Mouse (Mus musculus) midbrain, embryonic 13.5 days (tissue): ENCODE measurements around the gene Eif4enif1. TPM values are rescaled to one million over a fixed set of nuclear protein-coding genes. Genes with fewer than 3 reads are reported as not detected.

Experiments used
- ATAC-seq: fragments of 200-750 bp; cut with Nextera tagmentation; 2 replicates; pipeline ENCODE4 v1.8.0; 2017; ENCODE audit warnings: mild to moderate bottlenecking, moderate TSS enrichment, moderate library complexity
- H3K27ac ChIP-seq: fragments of 300-500 bp; sonication (generic); 2 replicates; pipeline ENCODE4 v1.5.1; 2015; ENCODE audit warnings: inconsistent platforms, mild to moderate bottlenecking, moderate library complexity
- H3K27me3 ChIP-seq: fragments of 300-500 bp; sonication (generic); 2 replicates; pipeline ENCODE4 v1.6.1; 2015; ENCODE audit warnings: mild to moderate bottlenecking, inconsistent platforms
- H3K36me3 ChIP-seq: fragments of 300-500 bp; sonication (generic); 2 replicates; pipeline ENCODE4 v1.6.1; 2015; ENCODE audit warnings: mild to moderate bottlenecking, inconsistent platforms
- H3K4me1 ChIP-seq: fragments of 300-500 bp; sonication (generic); replicated peaks from 2 replicates; pipeline ENCODE4 v1.6.1; 2015; ENCODE audit warnings: inconsistent platforms
- H3K4me2 ChIP-seq: fragments of 300-500 bp; sonication (generic); replicated peaks from 2 replicates; pipeline ENCODE4 v1.6.1; 2015; ENCODE audit warnings: moderate library complexity, mild to moderate bottlenecking, inconsistent platforms
- H3K4me3 ChIP-seq: fragments of 300-500 bp; sonication (generic); replicated peaks from 2 replicates; pipeline ENCODE4 v1.5.1; 2015; ENCODE audit warnings: mild to moderate bottlenecking, inconsistent platforms
- H3K9ac ChIP-seq: fragments of 300-500 bp; sonication (generic); replicated peaks from 2 replicates; pipeline ENCODE4 v1.6.1; 2015; ENCODE audit warnings: mild to moderate bottlenecking, inconsistent platforms
- H3K9me3 ChIP-seq: fragments of 300-500 bp; sonication (generic); 2 replicates; pipeline ENCODE4 v1.6.1; 2016; ENCODE audit warnings: mild to moderate bottlenecking, inconsistent platforms
- WGBS: fragments of 180-500 bp; shearing (Covaris S2); methylation state at CpG from one replicate; pipeline ENCODE4 v1.1.7; 2015; 5-methylcytosine and 5-hydroxymethylcytosine counted together
- polyA plus RNA-seq: library from polyadenylated mRNA; unstranded; fragments of >200 nt; fragmentation: Nextera tagmentation; extraction: Ambion mirVana; gene quantifications from 2 replicates; pipeline ENCODE4 v1.2.1, GENCODE M21; 2015

Eif4enif1 gene
- polyA plus RNA-seq, 1 experiment from 2014 or later: 54.4 TPM

- 95% methylated on average over 7 of the region's 7 CpGs for WGBS
- Histone ChIP-seq H3K4me1 (no peaks in the 10 kb centered on the region), H3K9me3 (no peaks in the 10 kb centered on the region), H3K27ac (no peak overlapping the region), H3K9ac (no peak overlapping the region), H3K4me3 (no peak overlapping the region), H3K27me3 (no peaks in the 10 kb centered on the region), H3K4me2 (no peak overlapping the region), H3K36me3 (peaks cover 88% of the 10 kb centered on the region)
- no peak for ATAC-seq
Measured at GRCm38 (mm10) chr11:3242395-3242794, 40.2 kb downstream of the Eif4enif1 start.

- Histone ChIP-seq H3K9me3 (no peaks in the 10 kb centered on the region), H3K4me3 (no peak overlapping the region), H3K36me3 (peaks cover 89% of the 10 kb centered on the region), H3K27ac (no peak overlapping the region), H3K4me2 (no peak overlapping the region), H3K9ac (no peak overlapping the region), H3K4me1 (no peaks in the 10 kb centered on the region), H3K27me3 (no peaks in the 10 kb centered on the region)
- no peak for ATAC-seq
- WGBS: 85% methylated on average over 4 of the region's 4 CpGs
Measured at GRCm38 (mm10) chr11:3243771-3244170, 41.6 kb downstream of the Eif4enif1 start.

GRCm38 (mm10) chr11:3247387-3247786, 45.2 kb downstream of the Eif4enif1 start:
- H3K9me3 ChIP-seq: no peaks in the 10 kb centered on the region
- H3K36me3 ChIP-seq: peaks cover 91% of the 10 kb centered on the region
- ATAC-seq: no peak
- no peak overlapping the region for H3K4me3 ChIP-seq
- no peak overlapping the region for H3K27ac ChIP-seq
- WGBS: 92% methylated on average over 2 of the region's 2 CpGs
- no peaks in the 10 kb centered on the region for H3K4me1 ChIP-seq
- no peak overlapping the region for H3K4me2 ChIP-seq
- no peaks in the 10 kb centered on the region for H3K27me3 ChIP-seq
- H3K9ac ChIP-seq: no peak overlapping the region

GRCm38 (mm10) chr11:3259537-3259936, 57.3 kb downstream of the Eif4enif1 start:
- Histone ChIP-seq H3K4me2 (no peak overlapping the region), H3K9me3 (no peaks in the 10 kb centered on the region), H3K27ac (no peak overlapping the region), H3K27me3 (no peaks in the 10 kb centered on the region), H3K36me3 (peaks cover 85% of the 10 kb centered on the region), H3K4me1 (peaks cover 17% of the 10 kb centered on the region), H3K4me3 (no peak overlapping the region), H3K9ac (no peak overlapping the region)
- WGBS: 94% methylated on average over 1 of the region's 1 CpGs
- ATAC-seq: no peak

GRCm38 (mm10) chr11:3265291-3266078, 63.3 kb downstream of the Eif4enif1 start:
- Histone ChIP-seq H3K4me1 (peaks cover 33% of the 10 kb centered on the region), H3K4me2 (peak overlapping the region; percentile 84), H3K27me3 (no peaks in the 10 kb centered on the region), H3K27ac (peak overlapping the region; percentile 95), H3K36me3 (peaks cover 31% of the 10 kb centered on the region), H3K4me3 (peak overlapping the region; percentile 94), H3K9me3 (no peaks in the 10 kb centered on the region), H3K9ac (peak overlapping the region; percentile 100)
- ATAC-seq: no peak; the same call in 1 of the 2 replicates
- WGBS: under 1% methylated on average over 26 of the region's 26 CpGs

- Histone ChIP-seq H3K36me3 (peaks cover 24% of the 10 kb centered on the region), H3K9ac (peak within 1 kb of the TSS; percentile 100), H3K4me1 (peaks cover 33% of the 10 kb centered on the region), H3K4me3 (peak within 1 kb of the TSS; percentile 94), H3K4me2 (peak within 1 kb of the TSS; percentile 84), H3K27ac (peak within 1 kb of the TSS; percentile 95), H3K27me3 (no peaks in the 10 kb centered on the region), H3K9me3 (no peaks in the 10 kb centered on the region)
- WGBS: under 1% methylated on average over 69 of the region's 72 CpGs
- peak; percentile 99 for ATAC-seq
Measured at GRCm38 (mm10) chr11:3266079-3266685, 64.0 kb downstream of the Eif4enif1 start, which contains the start of gene Drg1. Drg1 (minus strand) TSS chr11:3266415.

- WGBS: 54% methylated on average over 7 of the region's 7 CpGs
- H3K4me1 ChIP-seq: peaks cover 33% of the 10 kb centered on the region
- H3K36me3 ChIP-seq: peaks cover 15% of the 10 kb centered on the region
- no peak for ATAC-seq
- peak overlapping the region; percentile 95 for H3K27ac ChIP-seq
- H3K9me3 ChIP-seq: no peaks in the 10 kb centered on the region
- peak overlapping the region; percentile 84 for H3K4me2 ChIP-seq
- no peaks in the 10 kb centered on the region for H3K27me3 ChIP-seq
- H3K9ac ChIP-seq: peak overlapping the region; percentile 100
- peak overlapping the region; percentile 94 for H3K4me3 ChIP-seq
Measured at GRCm38 (mm10) chr11:3267133-3267532, 64.9 kb downstream of the Eif4enif1 start.

- H3K4me2 ChIP-seq: no peak overlapping the region
- WGBS: 40% methylated on average over 4 of the region's 4 CpGs
- no peaks in the 10 kb centered on the region for H3K36me3 ChIP-seq
- no peaks in the 10 kb centered on the region for H3K27me3 ChIP-seq
- no peak for ATAC-seq
- H3K4me3 ChIP-seq: no peak overlapping the region
- no peaks in the 10 kb centered on the region for H3K9me3 ChIP-seq
- H3K4me1 ChIP-seq: peaks cover 19% of the 10 kb centered on the region
- H3K27ac ChIP-seq: no peak overlapping the region
- H3K9ac ChIP-seq: no peak overlapping the region
Measured at GRCm38 (mm10) chr11:3269241-3269640, 67.0 kb downstream of the Eif4enif1 start.

- ATAC-seq: no peak
- H3K27ac ChIP-seq: no peak overlapping the region
- no peaks in the 10 kb centered on the region for H3K4me1 ChIP-seq
- no peak overlapping the region for H3K4me2 ChIP-seq
- H3K4me3 ChIP-seq: no peak overlapping the region
- WGBS: 73% methylated on average over 5 of the region's 5 CpGs
- H3K9ac ChIP-seq: no peak overlapping the region
- no peaks in the 10 kb centered on the region for H3K27me3 ChIP-seq
- no peaks in the 10 kb centered on the region for H3K36me3 ChIP-seq
- peaks cover 8% of the 10 kb centered on the region for H3K9me3 ChIP-seq
Measured at GRCm38 (mm10) chr11:3278351-3278750, 76.2 kb downstream of the Eif4enif1 start.

- Histone ChIP-seq H3K36me3 (no peaks in the 10 kb centered on the region), H3K27me3 (no peaks in the 10 kb centered on the region), H3K4me1 (no peaks in the 10 kb centered on the region), H3K27ac (no peak overlapping the region), H3K9me3 (peaks cover 8% of the 10 kb centered on the region), H3K4me3 (no peak overlapping the region), H3K9ac (no peak overlapping the region), H3K4me2 (no peak overlapping the region)
- no peak for ATAC-seq
- 77% methylated on average over 2 of the region's 2 CpGs for WGBS
Measured at GRCm38 (mm10) chr11:3279729-3280128, 77.5 kb downstream of the Eif4enif1 start.

- no peak overlapping the region for H3K4me2 ChIP-seq
- no peak overlapping the region for H3K4me3 ChIP-seq
- ATAC-seq: no peak
- 89% methylated on average over 6 of the region's 6 CpGs for WGBS
- no peaks in the 10 kb centered on the region for H3K36me3 ChIP-seq
- no peak overlapping the region for H3K9ac ChIP-seq
- peaks cover 8% of the 10 kb centered on the region for H3K9me3 ChIP-seq
- no peak overlapping the region for H3K27ac ChIP-seq
- H3K4me1 ChIP-seq: peaks cover 10% of the 10 kb centered on the region
- H3K27me3 ChIP-seq: no peaks in the 10 kb centered on the region
Measured at GRCm38 (mm10) chr11:3282887-3283286, 80.7 kb downstream of the Eif4enif1 start.

- Histone ChIP-seq H3K4me1 (peaks cover 18% of the 10 kb centered on the region), H3K4me3 (no peak overlapping the region), H3K27ac (no peak overlapping the region), H3K27me3 (no peaks in the 10 kb centered on the region), H3K9ac (no peak overlapping the region), H3K9me3 (peaks cover 8% of the 10 kb centered on the region), H3K36me3 (no peaks in the 10 kb centered on the region), H3K4me2 (no peak overlapping the region)
- 92% methylated on average over 6 of the region's 6 CpGs for WGBS
- no peak for ATAC-seq
Measured at GRCm38 (mm10) chr11:3283645-3284044, 81.5 kb downstream of the Eif4enif1 start.
